Mouse (Mus musculus): ENCODE measurements around the gene Ezr.

GRCm38 (mm10) chr17:6778771-6779509 is 3.6 kb downstream of the Ezr start:
- TF ChIP-seq POLR2A (IDR thresholded peaks at IDR 0.05; ENCODE audit: insufficient read length, low read depth) (no peak), POLR2AphosphoS2 (IDR thresholded peaks at IDR 0.05; ENCODE audit: insufficient read length, low read depth) (no peak), MAX (IDR thresholded peaks at IDR 0.05; ENCODE audit: low read depth) (no peak), MYOG (IDR thresholded peaks at IDR 0.05; ENCODE audit: control insufficient read depth in 1 of 3, insufficient read depth in 1 of 3, insufficient read length in 2 of 3, low read depth in 2 of 3) (no peak), E2F4 (IDR thresholded peaks at IDR 0.05; ENCODE audit: insufficient read depth) (no peak), USF1 (IDR thresholded peaks at IDR 0.05; ENCODE audit: low read depth) (no peak)
